Mouse (Mus musculus) E14TG2a.4 (cell line): ENCODE measurements around the gene Lsm12.

Source experiments
- CTCF ChIP-seq: conservative IDR thresholded peaks from 2 replicates; pipeline ENCODE4 v1.5.1; 2014; ENCODE audit warnings: low read length
- NANOG ChIP-seq: IDR thresholded peaks from 2 replicates; pipeline ENCODE4 v1.6.1; 2014; ENCODE audit warnings: borderline replicate concordance, low read length, mixed read lengths
- POU5F1 ChIP-seq: IDR thresholded peaks from 2 replicates; pipeline ENCODE4 v1.6.1; 2014; ENCODE audit warnings: low read length, borderline replicate concordance

DNA sequence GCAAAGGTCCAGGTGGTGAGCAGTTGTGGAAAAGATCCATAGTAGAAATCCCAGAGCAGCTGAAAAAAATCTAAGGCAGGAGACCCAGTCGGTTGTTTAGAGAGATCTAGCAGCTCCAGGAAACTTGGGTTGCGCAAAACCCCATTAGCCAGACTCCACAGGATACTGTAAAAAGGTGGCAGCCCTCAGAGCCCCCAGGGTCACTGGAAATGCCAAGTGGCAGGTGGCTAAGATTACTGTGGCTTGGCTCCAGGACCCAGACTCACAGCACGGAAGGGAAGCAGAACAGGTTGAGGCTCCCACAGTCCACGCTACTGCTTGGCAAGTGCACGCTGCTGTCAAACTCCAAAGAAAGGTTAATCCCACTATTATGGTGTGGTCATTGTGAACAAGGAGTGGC is 25.3 kb downstream of the Lsm12 start:
- TF ChIP-seq CTCF: no peak
- no peak for TF ChIP-seq POU5F1
- TF ChIP-seq NANOG: no peak
